Mouse (Mus musculus): Measurements from ENCODE around the gene Clmn.

DNA sequence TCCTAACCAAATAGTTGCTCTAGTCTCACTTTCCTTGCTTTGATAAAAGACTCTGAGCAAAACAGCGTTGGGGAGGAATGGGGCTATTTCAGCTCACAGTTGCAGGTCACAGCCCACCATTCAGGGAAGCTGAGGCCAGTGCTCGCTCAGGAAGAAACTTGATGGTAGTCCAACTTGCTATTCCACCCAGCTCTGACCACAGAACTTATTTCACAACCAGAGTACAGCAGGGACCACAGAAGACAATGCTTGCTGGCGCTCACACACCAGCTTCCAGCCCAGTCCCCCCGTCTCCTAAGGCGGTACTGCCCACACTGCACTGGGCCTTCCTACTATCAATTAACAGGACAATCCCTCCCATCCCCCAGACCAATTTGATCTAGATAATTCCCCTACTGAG, 149.4 kb downstream of the Clmn start:
- TF ChIP-seq GATA1 (IDR thresholded peaks at IDR 0.05; ENCODE audit: borderline replicate concordance, low read length): no peak
- TF ChIP-seq FLI1 (IDR thresholded peaks at IDR 0.05; ENCODE audit: low read length): no peak

Data from megakaryocyte, embryonic 14.5 days (primary cell).